Mouse (Mus musculus): ENCODE results near the gene Pde2a. TPM values are rescaled to one million over a fixed set of nuclear protein-coding genes. Genes with fewer than 3 reads are reported as not detected.

The Pde2a gene
- polyA plus RNA-seq, 1 experiment from 2014 or later = 14.3 TPM

DNA sequence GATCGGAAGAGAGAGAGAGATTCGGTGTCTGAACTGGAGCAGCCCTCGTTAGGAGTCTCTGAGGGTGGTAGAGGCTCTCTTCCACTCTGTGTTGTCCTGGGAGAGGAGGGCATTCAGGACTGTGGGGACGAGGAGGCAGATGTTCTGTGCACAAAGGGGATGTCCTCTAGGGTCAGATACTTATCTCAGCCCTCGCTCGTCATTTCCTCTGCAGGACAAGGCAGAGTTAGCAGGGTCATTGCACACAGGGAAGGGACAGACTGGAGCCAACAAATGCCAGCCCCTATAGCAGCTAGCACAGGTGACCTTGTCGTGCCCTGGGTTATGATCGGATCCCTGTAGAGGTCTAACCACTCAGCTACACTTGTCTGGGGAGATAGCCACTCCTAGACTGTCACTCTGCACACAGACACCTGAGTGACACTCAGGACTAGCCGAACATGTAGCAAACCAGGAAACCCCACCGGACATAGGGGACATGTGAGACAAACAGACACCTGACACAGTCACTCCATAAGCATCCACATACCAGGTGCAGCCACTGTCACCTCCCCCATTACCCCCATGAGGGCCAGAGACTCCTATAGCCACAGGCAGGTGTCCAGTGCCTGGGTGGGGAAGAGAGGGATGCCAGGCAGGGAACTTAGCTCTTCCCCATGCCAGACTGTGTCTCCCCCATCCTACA is 38.6 kb downstream of the Pde2a start:
- no peak overlapping the region for H3K9ac ChIP-seq (ENCODE audit: low read depth, low read length)
- H3K27me3 ChIP-seq (ENCODE audit: control insufficient read depth, insufficient read depth, low read depth, low read length) = no peaks in the 10 kb centered on the region
- no peak overlapping the region for H3K27ac ChIP-seq (ENCODE audit: low read length)
- H3K4me3 ChIP-seq (ENCODE audit: low read depth, low read length) = no peak overlapping the region
- H3K4me2 ChIP-seq (ENCODE audit: low read depth, low read length) = no peak overlapping the region
- H3K36me3 ChIP-seq (ENCODE audit: control insufficient read depth, insufficient read depth) = no peaks in the 10 kb centered on the region
- no peak; the same call in 1 of the 2 replicates for ATAC-seq (ENCODE audit: low read depth)
- peaks cover 3% of the 10 kb centered on the region for H3K4me1 ChIP-seq (ENCODE audit: control insufficient read depth, low read depth, low read length)
- WGBS (ENCODE audit: insufficient replicate concordance) = 33% methylated on average over 10 of the region's 10 CpGs
- H3K9me3 ChIP-seq (replicated peaks; ENCODE audit: control insufficient read depth, low read length) = no peaks in the 10 kb centered on the region

DNA sequence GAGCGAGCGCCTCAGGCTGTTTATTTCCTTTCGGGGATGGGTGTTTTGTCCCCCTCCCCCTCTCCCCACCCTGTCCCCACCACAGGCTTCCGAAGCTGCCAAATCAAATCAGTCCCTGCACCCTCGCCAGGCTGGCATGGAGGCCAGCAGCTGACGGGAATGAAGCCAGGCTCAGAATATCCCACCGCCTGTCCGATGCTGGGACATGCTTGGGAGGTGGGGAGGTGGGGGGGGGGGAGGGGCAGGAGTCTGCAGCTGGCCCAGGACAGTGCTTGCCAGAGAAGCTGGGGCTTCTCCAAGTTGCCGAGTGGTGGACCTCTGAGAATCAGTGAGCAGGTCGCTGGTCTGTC is 39.1 kb downstream of the Pde2a start:
- Histone ChIP-seq H3K4me2 (ENCODE audit: low read depth, low read length) (no peak overlapping the region), H3K36me3 (ENCODE audit: control insufficient read depth, insufficient read depth) (no peaks in the 10 kb centered on the region), H3K9me3 (replicated peaks; ENCODE audit: control insufficient read depth, low read length) (no peaks in the 10 kb centered on the region), H3K27me3 (ENCODE audit: control insufficient read depth, insufficient read depth, low read depth, low read length) (no peaks in the 10 kb centered on the region), H3K4me3 (ENCODE audit: low read depth, low read length) (no peak overlapping the region), H3K27ac (ENCODE audit: low read length) (no peak overlapping the region), H3K4me1 (ENCODE audit: control insufficient read depth, low read depth, low read length) (peaks cover 6% of the 10 kb centered on the region), H3K9ac (ENCODE audit: low read depth, low read length) (no peak overlapping the region)
- WGBS (ENCODE audit: insufficient replicate concordance) = 53% methylated on average over 10 of the region's 10 CpGs
- no peak for ATAC-seq (ENCODE audit: low read depth)

DNA sequence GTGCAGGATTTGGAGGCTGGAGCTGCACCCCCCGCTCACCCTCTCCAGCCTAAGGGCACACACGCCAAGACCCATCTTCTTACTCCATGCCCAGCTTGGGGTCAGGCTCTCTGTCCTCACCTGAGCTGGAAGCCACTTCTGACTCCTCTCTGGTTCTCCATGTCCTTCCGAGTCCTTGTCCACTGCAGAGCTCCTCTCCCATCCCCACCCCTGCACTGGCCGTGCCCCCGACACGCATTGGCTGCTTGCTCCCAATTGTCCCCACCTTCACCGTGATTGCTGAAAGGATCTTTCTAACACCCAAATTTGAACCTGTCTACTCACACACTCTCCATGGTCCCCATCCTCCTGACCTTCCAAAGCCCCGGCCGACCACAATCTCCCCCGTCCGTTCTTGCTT is 40.1 kb downstream of the Pde2a start:
- Histone ChIP-seq H3K4me2 (ENCODE audit: low read depth, low read length) (no peak overlapping the region), H3K4me3 (ENCODE audit: low read depth, low read length) (no peak overlapping the region), H3K9me3 (replicated peaks; ENCODE audit: control insufficient read depth, low read length) (no peaks in the 10 kb centered on the region), H3K36me3 (ENCODE audit: control insufficient read depth, insufficient read depth) (no peaks in the 10 kb centered on the region), H3K27me3 (ENCODE audit: control insufficient read depth, insufficient read depth, low read depth, low read length) (no peaks in the 10 kb centered on the region), H3K9ac (ENCODE audit: low read depth, low read length) (no peak overlapping the region), H3K27ac (ENCODE audit: low read length) (no peak overlapping the region), H3K4me1 (ENCODE audit: control insufficient read depth, low read depth, low read length) (peaks cover 6% of the 10 kb centered on the region)
- ATAC-seq (ENCODE audit: low read depth) = no peak
- WGBS (ENCODE audit: insufficient replicate concordance) = 63% methylated on average over 11 of the region's 11 CpGs

DNA sequence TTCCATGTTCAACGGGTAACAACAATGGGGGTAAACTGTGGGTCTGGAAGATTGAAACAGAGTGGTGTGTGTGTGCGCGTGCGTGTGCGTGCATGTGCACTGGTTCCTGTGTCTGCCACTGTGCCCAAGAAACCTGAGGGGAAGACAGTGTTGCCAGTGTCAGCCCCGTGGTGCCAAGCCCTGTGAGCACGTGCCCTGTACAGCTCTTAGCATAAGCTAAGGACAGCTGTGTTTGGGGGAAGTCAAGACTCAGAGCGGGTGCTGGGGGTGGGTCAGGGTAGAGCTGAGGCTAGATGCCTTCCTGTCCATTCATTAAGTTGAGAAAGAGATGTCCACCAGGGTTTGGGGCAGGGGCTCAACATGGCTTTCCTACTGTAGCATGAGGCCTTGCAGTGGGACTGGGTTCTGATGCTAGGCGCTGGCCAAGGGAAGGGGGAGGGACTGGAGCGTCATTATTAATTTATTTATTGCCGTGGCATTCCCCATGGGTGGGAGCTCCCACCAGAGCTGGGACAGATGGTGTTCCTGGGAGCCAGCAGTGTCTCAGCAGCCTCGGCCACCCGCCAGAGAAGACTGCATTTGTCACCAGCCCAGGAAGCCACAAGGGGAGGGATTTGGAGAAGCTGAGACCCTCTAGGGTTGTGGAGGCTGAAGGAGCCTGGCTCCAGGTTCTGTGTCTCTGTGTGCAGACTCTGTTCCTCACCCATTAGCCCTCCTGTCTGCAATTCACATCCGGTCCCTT is 41.0 kb downstream of the Pde2a start:
- ATAC-seq (ENCODE audit: low read depth) = no peak
- WGBS (ENCODE audit: insufficient replicate concordance) = 50% methylated on average over 14 of the region's 14 CpGs
- Histone ChIP-seq H3K4me1 (ENCODE audit: control insufficient read depth, low read depth, low read length) (peaks cover 6% of the 10 kb centered on the region), H3K27me3 (ENCODE audit: control insufficient read depth, insufficient read depth, low read depth, low read length) (no peaks in the 10 kb centered on the region), H3K9me3 (replicated peaks; ENCODE audit: control insufficient read depth, low read length) (no peaks in the 10 kb centered on the region), H3K36me3 (ENCODE audit: control insufficient read depth, insufficient read depth) (no peaks in the 10 kb centered on the region), H3K9ac (ENCODE audit: low read depth, low read length) (no peak overlapping the region), H3K27ac (ENCODE audit: low read length) (no peak overlapping the region), H3K4me3 (ENCODE audit: low read depth, low read length) (no peak overlapping the region), H3K4me2 (ENCODE audit: low read depth, low read length) (no peak overlapping the region)

DNA sequence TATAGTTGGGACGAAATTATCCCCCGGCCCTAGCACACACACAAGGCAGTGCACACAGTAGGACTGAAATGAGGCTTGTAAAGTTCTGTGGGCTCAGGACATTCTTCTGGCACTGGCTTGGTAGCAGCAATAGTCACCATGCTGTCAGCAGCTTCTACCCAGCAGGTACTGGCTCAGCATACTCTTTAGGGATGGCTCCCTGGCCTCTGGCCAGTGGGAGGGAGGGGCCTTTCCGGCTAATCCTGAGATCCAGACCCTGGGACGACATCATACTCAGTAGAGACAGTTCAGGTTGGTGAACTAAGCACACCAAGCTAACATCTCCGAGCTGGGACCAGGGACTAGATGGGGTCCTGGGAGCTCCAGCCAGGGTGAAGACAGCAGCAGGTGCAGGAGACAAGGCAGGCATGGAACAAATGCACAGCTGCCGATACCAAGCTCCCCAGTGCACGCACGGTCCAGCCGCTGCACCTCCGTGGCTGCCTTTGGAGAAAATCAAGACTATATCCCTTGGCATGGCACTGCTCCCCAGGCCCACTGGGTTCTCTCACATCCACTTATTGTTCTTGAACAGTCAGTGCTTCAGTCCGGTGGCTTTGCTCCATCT is 42.3 kb downstream of the Pde2a start:
- Histone ChIP-seq H3K9ac (ENCODE audit: low read depth, low read length) (no peak overlapping the region), H3K27ac (ENCODE audit: low read length) (no peak overlapping the region), H3K4me2 (ENCODE audit: low read depth, low read length) (no peak overlapping the region), H3K4me3 (ENCODE audit: low read depth, low read length) (no peak overlapping the region), H3K4me1 (ENCODE audit: control insufficient read depth, low read depth, low read length) (peaks cover 6% of the 10 kb centered on the region), H3K9me3 (replicated peaks; ENCODE audit: control insufficient read depth, low read length) (no peaks in the 10 kb centered on the region), H3K36me3 (ENCODE audit: control insufficient read depth, insufficient read depth) (no peaks in the 10 kb centered on the region), H3K27me3 (ENCODE audit: control insufficient read depth, insufficient read depth, low read depth, low read length) (no peaks in the 10 kb centered on the region)
- whole genome bisulfite sequencing (ENCODE audit: insufficient replicate concordance) = 70% methylated on average over 11 of the region's 11 CpGs
- ATAC-seq (ENCODE audit: low read depth) = no peak

DNA sequence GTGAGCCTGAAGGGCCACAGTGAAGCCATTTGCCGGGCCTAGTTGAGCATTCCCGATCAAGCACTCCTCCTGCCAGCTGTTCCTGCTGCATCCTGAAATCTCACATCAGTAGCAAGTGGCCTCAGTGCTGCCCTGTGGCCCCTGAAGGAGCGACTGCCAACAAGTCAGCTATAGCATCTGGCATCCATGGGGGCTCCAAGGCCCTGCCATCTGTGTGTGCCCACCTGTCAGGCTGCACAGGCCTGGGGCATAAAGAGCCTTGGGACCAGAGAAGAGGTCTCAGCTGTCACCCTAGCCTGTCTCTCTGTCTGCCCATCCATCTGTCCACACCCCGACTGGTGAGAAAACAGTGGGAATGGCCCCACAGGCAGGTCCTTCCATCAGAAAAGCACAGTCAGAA is 43.4 kb downstream of the Pde2a start:
- ATAC-seq (ENCODE audit: low read depth) = no peak
- Histone ChIP-seq H3K27me3 (ENCODE audit: control insufficient read depth, insufficient read depth, low read depth, low read length) (no peaks in the 10 kb centered on the region), H3K9me3 (replicated peaks; ENCODE audit: control insufficient read depth, low read length) (no peaks in the 10 kb centered on the region), H3K4me2 (ENCODE audit: low read depth, low read length) (no peak overlapping the region), H3K4me3 (ENCODE audit: low read depth, low read length) (no peak overlapping the region), H3K4me1 (ENCODE audit: control insufficient read depth, low read depth, low read length) (peaks cover 6% of the 10 kb centered on the region), H3K36me3 (ENCODE audit: control insufficient read depth, insufficient read depth) (no peaks in the 10 kb centered on the region), H3K9ac (ENCODE audit: low read depth, low read length) (no peak overlapping the region), H3K27ac (ENCODE audit: low read length) (no peak overlapping the region)
- 57% methylated on average over 4 of the region's 4 CpGs for WGBS (ENCODE audit: insufficient replicate concordance)

DNA sequence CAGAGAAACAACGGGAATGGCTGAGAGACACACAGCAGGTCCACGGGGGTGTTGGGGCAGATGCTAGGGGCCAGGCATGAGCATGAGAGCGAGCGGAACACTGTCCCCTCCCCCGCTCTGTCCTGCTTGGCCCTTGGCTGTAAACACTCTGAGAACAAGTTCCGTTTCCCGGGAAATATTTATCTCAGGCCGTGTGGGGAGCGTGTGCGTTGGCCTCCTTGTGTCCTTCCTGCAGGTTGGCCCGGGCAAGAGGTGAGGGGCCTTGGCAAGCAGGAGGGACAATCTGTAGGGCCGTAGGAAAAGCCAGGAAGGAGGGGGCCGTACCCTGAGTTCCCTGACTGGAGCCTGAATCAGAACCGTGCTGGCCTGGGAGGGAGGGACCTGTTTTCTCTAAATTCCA is 43.9 kb downstream of the Pde2a start:
- no peak overlapping the region for H3K4me3 ChIP-seq (ENCODE audit: low read depth, low read length)
- no peak overlapping the region for H3K4me2 ChIP-seq (ENCODE audit: low read depth, low read length)
- H3K4me1 ChIP-seq (ENCODE audit: control insufficient read depth, low read depth, low read length) = peaks cover 6% of the 10 kb centered on the region
- H3K9me3 ChIP-seq (replicated peaks; ENCODE audit: control insufficient read depth, low read length) = no peaks in the 10 kb centered on the region
- H3K36me3 ChIP-seq (ENCODE audit: control insufficient read depth, insufficient read depth) = no peaks in the 10 kb centered on the region
- 14% methylated on average over 14 of the region's 14 CpGs for WGBS (ENCODE audit: insufficient replicate concordance)
- no peak overlapping the region; the same call in 1 of the 2 replicates for H3K27ac ChIP-seq (ENCODE audit: low read length)
- ATAC-seq (ENCODE audit: low read depth) = peak; percentile 60
- no peaks in the 10 kb centered on the region for H3K27me3 ChIP-seq (ENCODE audit: control insufficient read depth, insufficient read depth, low read depth, low read length)
- no peak overlapping the region for H3K9ac ChIP-seq (ENCODE audit: low read depth, low read length)

DNA sequence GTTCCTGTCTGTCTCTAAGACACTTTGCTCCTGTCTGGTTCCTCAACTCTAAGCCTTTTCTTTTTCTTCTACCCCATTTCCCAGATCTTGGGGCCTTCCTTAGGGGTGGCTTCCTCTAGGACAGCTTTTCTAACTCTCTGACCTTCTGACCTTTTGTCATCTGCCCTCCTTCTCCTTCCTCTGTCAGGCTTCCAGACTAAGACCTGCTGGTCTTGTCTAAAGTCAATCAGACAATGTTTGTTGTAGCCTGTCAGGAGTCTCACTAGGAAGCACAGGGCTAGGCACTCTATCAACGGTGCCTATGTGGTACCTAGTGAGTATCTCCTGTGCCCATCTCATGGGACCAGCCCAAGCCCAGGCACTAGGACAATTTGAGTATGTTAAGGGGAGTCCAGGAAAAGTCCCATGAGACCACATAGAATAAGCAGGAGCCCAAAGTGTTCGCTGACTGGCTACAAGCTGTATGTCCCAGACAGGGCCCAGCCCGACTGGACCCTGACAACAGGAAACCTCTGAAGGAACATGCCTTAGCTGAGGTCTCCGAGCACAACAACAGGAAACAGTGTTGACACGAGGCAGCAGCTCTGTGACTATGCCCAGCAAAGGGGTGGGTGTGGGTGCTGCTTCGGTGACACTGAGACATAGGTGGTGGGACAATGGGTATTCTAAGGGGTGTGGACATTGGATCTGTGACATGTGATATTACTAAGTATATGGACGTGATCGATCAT is 44.5 kb downstream of the Pde2a start:
- Histone ChIP-seq H3K4me3 (ENCODE audit: low read depth, low read length) (no peak overlapping the region), H3K4me1 (ENCODE audit: control insufficient read depth, low read depth, low read length) (peaks cover 6% of the 10 kb centered on the region), H3K9me3 (replicated peaks; ENCODE audit: control insufficient read depth, low read length) (no peaks in the 10 kb centered on the region), H3K36me3 (ENCODE audit: control insufficient read depth, insufficient read depth) (no peaks in the 10 kb centered on the region), H3K9ac (ENCODE audit: low read depth, low read length) (no peak overlapping the region), H3K27me3 (ENCODE audit: control insufficient read depth, insufficient read depth, low read depth, low read length) (no peaks in the 10 kb centered on the region), H3K27ac (ENCODE audit: low read length) (peak overlapping the region; percentile 57), H3K4me2 (ENCODE audit: low read depth, low read length) (no peak overlapping the region)
- peak; percentile 22; the same call in 1 of the 2 replicates for ATAC-seq (ENCODE audit: low read depth)
- 39% methylated on average over 8 of the region's 8 CpGs for WGBS (ENCODE audit: insufficient replicate concordance)
